Mouse (Mus musculus) liver, adult 2 months (tissue): ENCODE measurements around the gene Mycbp2. TPM values are rescaled to one million over a fixed set of nuclear protein-coding genes. Genes with fewer than 3 reads are reported as not detected.

Experiments
- DNase-seq: peaks from one replicate; pipeline ENCODE4 v3.0.0-alpha.2; 2011; ENCODE audit warnings: low read depth, low spot score; ENCODE audit errors: extremely low read depth
- H3K27ac ChIP-seq: fragments of 200-500 bp; replicated peaks from 2 replicates; pipeline ENCODE4 v1.5.1; 2012; ENCODE audit warnings: low read depth, mild to moderate bottlenecking, control low read depth, inconsistent platforms, low read length; ENCODE audit not compliant: insufficient read depth
- H3K27me3 ChIP-seq: fragments of 200-500 bp; 2 replicates; pipeline ENCODE4 v1.6.1; 2012; ENCODE audit warnings: mild to moderate bottlenecking, moderate library complexity, low read length, inconsistent platforms; ENCODE audit not compliant: control insufficient read depth, insufficient read depth
- H3K36me3 ChIP-seq: fragments of 200-500 bp; 2 replicates; pipeline ENCODE4 v1.6.1; 2012; ENCODE audit warnings: low read length, inconsistent platforms; ENCODE audit not compliant: control insufficient read depth, insufficient read depth
- H3K4me1 ChIP-seq: fragments of 200-500 bp; 2 replicates; pipeline ENCODE4 v1.6.1; 2011; ENCODE audit warnings: low read length; ENCODE audit not compliant: control insufficient read depth, insufficient read depth
- H3K4me3 ChIP-seq: fragments of 200-500 bp; 2 replicates; pipeline ENCODE4 v1.5.1; 2011; ENCODE audit warnings: low read depth, mild to moderate bottlenecking, control low read depth, low read length, moderate library complexity; ENCODE audit not compliant: insufficient read depth
- H3K79me2 ChIP-seq: fragments of 200-500 bp; 2 replicates; pipeline ENCODE4 v1.6.1; 2012; ENCODE audit warnings: inconsistent platforms, mild to moderate bottlenecking, low read length, moderate library complexity; ENCODE audit not compliant: control insufficient read depth, insufficient read depth
- H3K9ac ChIP-seq: fragments of 200-500 bp; 2 replicates; pipeline ENCODE4 v1.6.1; 2012; ENCODE audit warnings: low read depth, mild to moderate bottlenecking, control low read depth, inconsistent platforms, low read length
- CTCF ChIP-seq: fragments of 200-500 bp; IDR thresholded peaks from 2 replicates; pipeline ENCODE4 v1.5.1; 2011; ENCODE audit warnings: low read depth, low read length, control low read depth
- POLR2A ChIP-seq: fragments of 200-500 bp; IDR thresholded peaks from 2 replicates; pipeline ENCODE4 v1.6.1; 2011; ENCODE audit warnings: low read length, control low read depth; ENCODE audit not compliant: insufficient read depth; ENCODE audit errors: extremely low read depth
- WGBS: fragments of 180-500 bp; shearing (Covaris S2); methylation state at CpG from one replicate; pipeline ENCODE4 v1.1.7; 2018; 5-methylcytosine and 5-hydroxymethylcytosine counted together
- polyA plus RNA-seq: library from polyadenylated mRNA; depleted of rRNA; stranded (reverse); fragments of >200 nt; gene quantifications from 2 replicates; pipeline ENCODE4 v1.2.3, GENCODE M21; 2012; rRNA removed
- total RNA-seq: library from RNA; depleted of rRNA; stranded (reverse); fragments of >200 nt; gene quantifications from 2 replicates; pipeline ENCODE4 v1.2.3, GENCODE M21; 2014; rRNA removed

The Mycbp2 gene
- total and polyA plus RNA-seq, 2 experiments, result 5.2 to 14.0 TPM

DNA sequence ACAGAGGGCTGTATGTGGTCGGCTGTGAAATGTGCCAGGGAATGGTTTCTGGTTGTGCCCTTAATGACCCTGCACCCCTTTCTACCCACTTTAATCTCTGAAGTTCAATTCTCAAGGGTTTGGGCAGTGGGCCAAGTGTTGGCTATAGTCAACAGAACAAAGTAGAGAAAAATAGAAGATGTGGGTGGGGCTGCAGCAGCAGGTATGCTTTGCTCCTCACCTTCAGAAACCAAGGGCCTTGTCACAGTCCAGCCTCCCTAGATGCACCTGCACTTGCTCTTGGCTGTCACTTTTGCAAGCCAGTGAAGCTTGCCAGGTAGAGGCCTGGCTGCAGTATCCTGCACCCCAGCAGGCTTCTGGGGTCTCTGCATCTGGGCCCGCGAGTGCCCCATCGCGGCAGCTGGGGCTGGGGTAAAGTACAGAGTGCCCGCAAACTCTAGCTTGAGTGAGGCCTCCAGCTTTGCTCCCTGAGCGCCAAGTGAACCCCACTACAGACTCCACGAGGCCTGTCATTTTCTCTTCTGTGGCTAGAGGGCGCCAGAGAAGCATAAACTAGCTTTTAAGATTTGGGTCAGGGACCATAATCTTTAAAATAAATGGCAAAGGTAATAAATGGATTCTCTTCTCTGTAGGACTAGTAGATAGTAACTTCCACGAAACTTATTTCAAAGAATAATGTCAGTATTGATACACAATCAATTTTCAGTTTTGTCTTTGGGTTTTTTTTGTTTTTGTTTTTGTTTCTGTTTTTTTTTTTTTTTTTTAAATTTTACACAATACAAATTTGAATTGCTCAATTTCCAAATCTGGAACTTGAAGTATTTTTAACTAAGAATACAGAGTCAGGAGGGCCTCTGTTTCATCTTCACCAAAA, 281.1 kb downstream of the Mycbp2 start:
- H3K27me3 ChIP-seq, result no peaks in the 10 kb centered on the region
- TF ChIP-seq POLR2A (no peak), CTCF (peak; percentile 65)
- H3K4me3 ChIP-seq, result no peak overlapping the region
- 3% methylated on average over 10 of the region's 10 CpGs for WGBS
- H3K79me2 ChIP-seq, result no peaks in the 10 kb centered on the region
- peak; percentile 44 for DNase-seq
- H3K27ac ChIP-seq, result no peak overlapping the region
- peaks cover 4% of the 10 kb centered on the region for H3K4me1 ChIP-seq
- H3K9ac ChIP-seq, result no peak overlapping the region
- H3K36me3 ChIP-seq, result no peaks in the 10 kb centered on the region

Other genes with a start within 250 kb of the Mycbp2 start
- gene Fbxl3, start 247.2 kb downstream of the Mycbp2 start, total RNA-seq, result 51.0 and 51.1 TPM in 2 replicates
- 25.6 and 27.9 TPM in 2 replicates for gene Fbxl3, start 247.2 kb downstream of the Mycbp2 start, polyA plus RNA-seq
- gene Scel, start 166.5 kb upstream of the Mycbp2 start, total RNA-seq, result not detected in 2 replicates
- not detected in 2 replicates for gene Scel, start 166.5 kb upstream of the Mycbp2 start, polyA plus RNA-seq